Mouse (Mus musculus) embryonic fibroblast, embryonic 13.5 days (primary cell): ENCODE data around the gene Dusp1. TPM values are rescaled to one million over a fixed set of nuclear protein-coding genes. Genes with fewer than 3 reads are reported as not detected.

Experiments used
- H3K27ac ChIP-seq: 2 replicates; pipeline ENCODE4 v1.5.1; 2012; ENCODE audit warnings: low read length, control low read depth, inconsistent platforms; ENCODE audit not compliant: insufficient read depth
- H3K4me1 ChIP-seq: 2 replicates; pipeline ENCODE4 v1.6.1; 2011; ENCODE audit warnings: low read length; ENCODE audit not compliant: control insufficient read depth, insufficient read depth
- H3K4me3 ChIP-seq: 2 replicates; pipeline ENCODE4 v1.5.1; 2011; ENCODE audit warnings: mild to moderate bottlenecking, control low read depth, low read length; ENCODE audit not compliant: insufficient read depth
- CTCF ChIP-seq: IDR thresholded peaks from 2 replicates; pipeline ENCODE4 v1.5.1; 2011; ENCODE audit warnings: mild to moderate bottlenecking, control low read depth, low read length, moderate library complexity, borderline replicate concordance; ENCODE audit not compliant: insufficient read depth
- POLR2A ChIP-seq: IDR thresholded peaks from 2 replicates; pipeline ENCODE4 v1.6.1; 2011; ENCODE audit warnings: low read depth, mild to moderate bottlenecking, control low read depth, low read length, moderate library complexity
- polyA plus RNA-seq: library from polyadenylated mRNA; stranded (reverse); fragments of >200 nt; gene quantifications from 2 replicates; pipeline ENCODE4 v1.2.4, GENCODE M21; 2011; ENCODE audit warnings: low read depth; ENCODE audit not compliant: missing spikeins, insufficient read length

The Dusp1 gene
- polyA plus RNA-seq, 1 experiment, result 36.3 TPM

DNA sequence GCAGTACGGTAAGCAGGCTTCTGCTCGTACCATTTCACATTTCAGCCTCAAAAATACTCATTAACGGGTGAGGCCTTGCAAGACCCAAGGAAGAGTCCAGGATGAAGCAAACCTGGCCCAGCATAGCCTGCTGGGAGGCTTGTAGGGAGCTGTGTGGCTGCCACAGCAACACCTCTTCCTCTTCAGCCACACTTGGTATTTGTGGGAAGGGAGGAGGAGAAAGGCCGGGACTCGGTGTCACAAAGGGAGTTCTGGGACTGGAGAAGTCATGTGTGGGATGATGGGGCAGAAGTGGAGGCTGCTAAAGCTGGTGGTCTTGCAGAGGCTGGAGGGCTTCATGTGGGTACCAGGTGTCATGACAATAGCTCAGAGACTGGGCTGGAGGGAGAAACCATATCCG, 39.6 kb upstream of the Dusp1 start:
- Histone ChIP-seq H3K4me3 (no peak overlapping the region), H3K27ac (peak overlapping the region; percentile 62), H3K4me1 (peaks cover 34% of the 10 kb centered on the region)
- no peak for TF ChIP-seq POLR2A
- TF ChIP-seq CTCF, result no peak

DNA sequence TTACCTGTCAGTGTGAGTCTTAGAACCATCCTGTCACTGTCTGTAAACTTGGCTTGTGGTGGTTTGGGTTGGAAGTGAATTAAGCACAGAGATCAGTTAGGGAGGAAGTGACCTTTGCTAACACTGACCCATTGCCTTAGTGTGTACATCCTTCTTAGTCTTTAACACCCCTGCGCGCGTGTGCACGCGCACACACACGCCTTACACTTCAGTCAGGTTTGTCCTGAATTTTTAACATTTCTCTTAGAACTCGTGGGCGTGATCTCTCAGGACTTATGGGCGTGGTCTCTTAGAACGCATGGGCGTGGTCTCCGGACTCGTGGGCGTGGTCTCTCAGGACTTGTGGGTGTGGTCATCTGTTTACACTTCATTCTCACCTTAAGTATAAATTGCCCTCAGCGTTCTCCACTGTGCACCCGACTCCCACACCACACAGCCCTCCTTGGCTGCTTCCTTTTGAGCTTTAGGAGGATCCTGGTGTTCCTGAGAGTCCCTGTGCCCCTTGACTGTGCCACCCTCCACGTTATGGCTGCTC, 39.1 kb upstream of the Dusp1 start:
- no peak overlapping the region for H3K4me3 ChIP-seq
- peaks cover 35% of the 10 kb centered on the region for H3K4me1 ChIP-seq
- TF ChIP-seq POLR2A (no peak), CTCF (no peak)
- peak overlapping the region; percentile 62; the same call in 1 of the 2 replicates for H3K27ac ChIP-seq

DNA sequence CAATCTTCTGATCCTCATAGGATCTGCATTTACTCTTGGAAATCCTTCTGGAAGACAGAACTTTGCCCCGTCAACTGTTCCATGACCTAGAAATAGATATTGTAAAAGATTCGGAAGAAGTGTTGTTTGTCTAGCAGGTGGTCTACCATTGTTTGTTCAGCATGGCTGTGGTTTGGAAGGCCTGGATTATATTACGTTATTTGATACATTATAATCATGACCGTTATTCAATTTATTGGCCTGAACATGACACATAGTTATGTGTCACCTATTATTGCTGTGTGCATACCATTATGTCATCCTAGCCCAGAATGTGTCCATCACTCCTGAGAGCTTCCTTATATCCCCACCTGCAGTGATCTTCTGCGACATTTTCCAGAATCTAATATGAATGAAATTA, 36.9 kb upstream of the Dusp1 start:
- TF ChIP-seq POLR2A (no peak), CTCF (no peak)
- Histone ChIP-seq H3K4me3 (no peak overlapping the region), H3K4me1 (peaks cover 33% of the 10 kb centered on the region), H3K27ac (no peak overlapping the region)

DNA sequence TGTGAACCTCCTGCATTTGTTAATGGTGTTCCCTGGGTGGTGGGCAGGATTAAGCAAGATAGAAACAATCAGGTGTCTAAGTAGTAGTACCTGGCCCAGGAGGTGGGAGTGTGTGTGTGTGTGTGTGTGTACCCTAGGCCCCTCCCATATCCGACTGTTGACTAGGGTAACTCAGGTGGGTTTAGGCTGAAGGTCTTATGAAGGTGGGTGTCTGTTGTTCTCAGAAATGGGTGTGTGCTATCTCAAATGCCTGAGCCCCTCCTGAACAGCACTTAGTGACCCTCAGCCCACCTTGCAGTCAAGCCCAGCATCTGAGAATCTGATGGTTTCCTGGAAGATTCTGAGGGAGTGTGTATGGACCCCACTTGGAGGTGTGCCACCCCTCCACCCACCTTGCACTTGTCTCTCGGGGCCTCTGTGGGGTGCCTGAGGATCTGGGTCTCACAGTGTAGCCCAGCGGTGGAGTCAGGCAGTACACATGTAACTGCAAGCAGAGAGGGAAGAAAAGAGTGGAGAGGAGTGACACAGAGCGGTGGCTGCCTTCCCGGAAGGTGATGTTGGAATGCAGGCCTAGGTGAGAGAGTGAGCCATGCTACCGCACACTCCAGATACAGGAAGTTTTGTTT, 35.0 kb upstream of the Dusp1 start:
- Histone ChIP-seq H3K4me1 (peaks cover 33% of the 10 kb centered on the region), H3K4me3 (no peak overlapping the region), H3K27ac (no peak overlapping the region)
- TF ChIP-seq CTCF, result no peak
- no peak for TF ChIP-seq POLR2A

DNA sequence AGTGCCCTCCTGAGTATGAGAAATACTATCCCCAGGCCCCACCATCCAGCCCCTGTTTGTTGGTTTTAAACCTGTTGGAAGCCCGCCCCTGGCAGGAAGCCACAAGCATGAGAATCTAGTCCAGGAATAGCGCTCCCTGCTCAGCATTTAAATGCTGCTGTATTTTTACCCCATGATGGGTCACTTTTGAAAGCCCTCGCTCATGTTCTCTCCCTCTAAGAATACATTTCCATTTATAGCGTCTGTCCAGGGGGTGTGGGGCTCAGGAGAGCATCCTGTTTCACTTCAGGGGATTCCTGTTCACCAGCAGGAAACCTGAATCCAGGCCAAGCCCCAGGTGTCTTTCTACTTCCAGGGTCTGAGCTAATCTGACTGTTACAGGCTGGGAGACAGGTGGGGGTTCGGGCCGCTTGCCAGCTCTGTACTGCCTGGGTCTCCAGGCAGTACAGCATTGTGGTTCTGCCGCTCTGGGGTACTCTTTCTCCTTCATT, 34.3 kb upstream of the Dusp1 start:
- no peak overlapping the region for H3K4me3 ChIP-seq
- peak overlapping the region; percentile 71 for H3K27ac ChIP-seq
- TF ChIP-seq CTCF, result no peak
- H3K4me1 ChIP-seq, result peaks cover 26% of the 10 kb centered on the region

DNA sequence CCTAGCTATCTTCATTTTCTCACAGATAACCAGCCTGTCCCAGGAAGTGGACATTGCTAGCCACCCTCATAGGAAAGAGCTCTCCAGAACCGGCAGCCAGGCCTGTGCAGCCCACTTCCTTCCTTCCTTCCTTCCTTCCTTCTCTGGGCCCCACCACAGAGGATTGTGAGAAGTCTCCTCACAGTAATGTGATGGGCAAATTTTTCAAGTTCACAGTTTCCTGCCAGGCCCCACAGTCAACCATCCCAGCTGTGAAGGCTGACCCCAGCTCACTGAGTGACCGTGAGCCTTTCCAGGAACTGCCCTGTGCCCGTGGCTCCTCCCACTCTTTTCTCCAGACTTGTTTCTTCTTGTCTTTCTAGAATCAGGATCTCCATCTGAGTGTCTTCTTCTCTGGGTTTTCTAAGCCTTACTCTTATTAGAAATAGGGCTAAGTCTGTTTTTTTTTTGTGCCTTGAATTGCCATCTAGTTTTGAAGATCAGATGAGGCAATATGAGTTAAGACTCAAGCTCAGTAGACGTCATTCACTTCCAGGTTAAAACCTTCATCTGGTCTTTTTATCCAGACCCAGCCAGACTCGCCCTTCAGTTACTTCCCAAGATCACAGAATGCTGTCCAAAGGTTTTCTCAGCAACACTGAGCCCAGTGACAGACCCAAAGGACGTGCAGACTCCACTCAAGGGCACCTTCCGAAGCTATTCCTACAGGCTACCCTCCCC, 33.7 kb upstream of the Dusp1 start:
- Histone ChIP-seq H3K27ac (peak overlapping the region; percentile 71), H3K4me1 (peaks cover 24% of the 10 kb centered on the region), H3K4me3 (no peak overlapping the region)
- TF ChIP-seq POLR2A (no peak), CTCF (no peak)

DNA sequence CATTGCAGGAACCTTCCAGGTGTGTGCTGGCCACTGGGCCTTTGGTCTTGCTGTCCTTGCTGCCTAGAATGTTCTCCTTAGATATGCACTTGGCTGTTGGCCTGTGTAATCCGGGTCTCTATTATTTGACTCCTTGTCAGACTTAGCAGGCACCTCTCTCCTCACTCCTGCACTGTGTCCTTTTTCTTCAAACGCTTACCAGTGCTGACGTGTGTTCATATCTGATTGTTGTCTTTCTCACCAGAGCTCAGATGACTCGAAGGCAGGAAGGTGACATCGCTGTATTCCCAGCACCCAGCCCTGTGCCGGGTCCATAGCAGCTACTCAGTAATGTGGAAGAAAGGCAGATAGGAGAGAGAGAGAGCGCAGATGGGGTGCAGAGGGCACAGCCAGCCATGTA, 33.0 kb upstream of the Dusp1 start:
- TF ChIP-seq POLR2A, result no peak
- no peak for TF ChIP-seq CTCF
- H3K4me3 ChIP-seq, result no peak overlapping the region
- H3K4me1 ChIP-seq, result peaks cover 24% of the 10 kb centered on the region
- peak overlapping the region; percentile 71 for H3K27ac ChIP-seq

DNA sequence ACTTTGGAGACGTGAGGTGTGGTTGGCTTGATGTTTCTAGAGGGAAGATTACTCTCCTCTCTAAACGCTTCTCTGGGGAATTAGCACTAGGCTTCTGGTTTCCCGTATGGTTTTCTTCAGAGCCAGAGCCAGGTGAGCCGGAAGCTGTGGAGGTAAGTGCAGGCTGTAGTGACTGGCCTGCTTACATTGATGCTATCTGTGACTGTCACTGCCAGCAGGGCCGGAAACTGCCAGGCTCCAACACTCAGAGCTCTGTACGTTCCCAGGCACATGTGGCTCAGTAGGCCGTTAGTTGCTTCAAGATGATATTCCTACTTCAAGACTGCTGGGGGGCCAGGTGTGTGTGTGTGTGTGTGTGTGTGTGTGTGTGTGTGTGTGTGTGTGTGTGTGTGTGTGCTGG, 32.2 kb upstream of the Dusp1 start:
- no peak for TF ChIP-seq CTCF
- no peak for TF ChIP-seq POLR2A
- peaks cover 24% of the 10 kb centered on the region for H3K4me1 ChIP-seq
- no peak overlapping the region for H3K4me3 ChIP-seq
- H3K27ac ChIP-seq, result no peak overlapping the region

DNA sequence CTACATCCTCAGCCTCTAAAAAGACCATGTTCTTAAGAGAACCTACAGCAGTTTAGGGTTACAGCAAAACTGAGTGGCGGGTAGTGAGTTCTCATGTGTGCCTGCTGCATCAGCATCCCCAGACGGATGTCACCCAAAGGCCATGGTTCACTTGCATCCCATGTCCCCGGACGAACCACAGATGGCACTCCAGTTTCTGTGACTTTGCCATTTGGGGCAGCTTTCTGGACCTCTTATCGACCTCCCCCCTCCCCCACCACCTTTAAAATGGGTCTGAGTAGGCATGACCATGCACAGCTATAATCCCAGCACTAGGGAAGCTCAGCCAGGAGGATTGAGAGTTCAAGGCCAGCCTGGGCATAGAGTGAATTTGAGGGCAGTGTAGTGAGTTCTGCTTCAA, 31.3 kb upstream of the Dusp1 start:
- Histone ChIP-seq H3K4me3 (no peak overlapping the region), H3K27ac (peak overlapping the region; percentile 83), H3K4me1 (peaks cover 24% of the 10 kb centered on the region)
- no peak for TF ChIP-seq POLR2A
- TF ChIP-seq CTCF, result no peak

DNA sequence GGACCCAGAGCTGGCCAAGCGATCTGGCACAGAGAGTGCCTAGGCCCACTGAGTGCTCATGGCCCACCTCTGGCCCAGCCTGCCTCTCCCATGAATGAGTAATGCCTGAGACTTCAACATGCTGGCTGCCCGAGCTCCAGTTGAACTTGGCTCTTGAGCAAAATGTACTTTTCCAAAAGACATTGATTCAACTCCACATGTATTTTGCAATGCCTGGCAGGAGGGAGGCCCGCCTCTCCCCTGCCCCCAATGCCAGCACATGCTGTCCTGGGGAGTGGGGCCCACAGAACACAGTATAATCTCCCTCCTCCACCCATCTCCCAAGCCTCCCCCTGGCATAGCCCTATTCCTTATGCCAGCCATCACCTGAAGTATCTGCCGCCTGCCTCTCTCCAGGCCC, 30.6 kb upstream of the Dusp1 start:
- TF ChIP-seq CTCF, result no peak
- no peak for TF ChIP-seq POLR2A
- H3K27ac ChIP-seq, result peak overlapping the region; percentile 84

More for the DNA sequence above, 30.6 kb upstream of the Dusp1 start:
- peaks cover 24% of the 10 kb centered on the region for H3K4me1 ChIP-seq
- H3K4me3 ChIP-seq, result no peak overlapping the region
